Mouse (Mus musculus): ENCODE data around the gene Srxn1.
"Not testable (repeated sequence)": the region's sequence is repeated elsewhere in the genome, so short reads cannot be mapped to it uniquely, and the experiment has no call there.

Gene Srxn1

DNA sequence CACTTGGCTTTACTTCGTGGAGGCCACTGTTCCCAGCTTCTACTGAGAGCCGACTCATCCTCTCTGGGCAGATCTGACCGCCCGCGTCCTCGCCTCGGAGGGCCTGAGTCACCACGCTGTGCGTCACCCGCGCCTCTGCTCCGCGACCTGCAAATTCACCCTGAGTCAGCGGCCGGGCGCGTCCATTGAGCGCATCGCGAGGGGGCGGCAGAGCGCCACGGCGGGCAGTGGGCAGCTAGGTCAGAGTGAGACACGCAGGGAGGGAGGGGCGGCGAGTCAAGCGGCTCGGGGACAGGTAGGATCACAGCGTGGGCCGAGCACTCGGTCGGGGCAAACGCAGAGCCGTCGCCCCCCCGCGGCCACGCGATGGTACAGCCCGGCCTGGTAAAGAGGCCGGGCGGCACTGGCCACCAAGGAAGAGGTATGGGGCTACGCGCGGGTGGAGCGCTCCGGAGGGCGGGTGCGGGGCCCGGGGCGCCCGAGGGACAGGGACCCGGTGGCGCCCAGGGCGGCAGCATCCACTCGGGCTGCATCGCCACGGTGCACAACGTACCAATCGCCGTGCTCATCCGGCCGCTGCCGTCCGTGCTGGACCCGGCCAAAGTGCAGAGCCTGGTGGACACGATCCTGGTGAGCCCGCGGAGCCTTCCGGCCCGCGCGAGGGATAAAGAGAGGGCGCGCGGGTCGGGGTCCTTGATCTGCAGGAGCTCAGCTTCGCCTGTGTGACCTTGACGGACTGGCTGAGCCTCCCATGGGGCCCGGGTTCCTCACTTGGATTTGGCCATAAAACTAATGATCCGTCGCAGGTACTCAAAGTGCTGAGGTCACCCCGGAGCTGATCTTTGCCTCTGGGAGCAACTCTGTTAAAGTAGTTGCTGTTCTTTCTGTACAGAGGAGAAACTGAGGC is at the start of gene Srxn1:
Gene Srxn1, plus strand, starts transcription at position 199 of the 907 bp plus-strand sequence.
- DNase-seq (ENCODE audit: low spot score), result peak; percentile 83

- no peak for DNase-seq (ENCODE audit: low spot score)
These were observed 48.7 kb upstream of the Srxn1 start for GRCm38 (mm10) chr2:152056368-152057251.

GRCm38 (mm10) chr2:152057252-152057563 is 48.1 kb upstream of the Srxn1 start:
- DNase-seq (ENCODE audit: low spot score), result no peak

GRCm38 (mm10) chr2:152062817-152063216 is 42.5 kb upstream of the Srxn1 start:
- not testable (repeated sequence) for DNase-seq (ENCODE audit: low spot score)

DNA sequence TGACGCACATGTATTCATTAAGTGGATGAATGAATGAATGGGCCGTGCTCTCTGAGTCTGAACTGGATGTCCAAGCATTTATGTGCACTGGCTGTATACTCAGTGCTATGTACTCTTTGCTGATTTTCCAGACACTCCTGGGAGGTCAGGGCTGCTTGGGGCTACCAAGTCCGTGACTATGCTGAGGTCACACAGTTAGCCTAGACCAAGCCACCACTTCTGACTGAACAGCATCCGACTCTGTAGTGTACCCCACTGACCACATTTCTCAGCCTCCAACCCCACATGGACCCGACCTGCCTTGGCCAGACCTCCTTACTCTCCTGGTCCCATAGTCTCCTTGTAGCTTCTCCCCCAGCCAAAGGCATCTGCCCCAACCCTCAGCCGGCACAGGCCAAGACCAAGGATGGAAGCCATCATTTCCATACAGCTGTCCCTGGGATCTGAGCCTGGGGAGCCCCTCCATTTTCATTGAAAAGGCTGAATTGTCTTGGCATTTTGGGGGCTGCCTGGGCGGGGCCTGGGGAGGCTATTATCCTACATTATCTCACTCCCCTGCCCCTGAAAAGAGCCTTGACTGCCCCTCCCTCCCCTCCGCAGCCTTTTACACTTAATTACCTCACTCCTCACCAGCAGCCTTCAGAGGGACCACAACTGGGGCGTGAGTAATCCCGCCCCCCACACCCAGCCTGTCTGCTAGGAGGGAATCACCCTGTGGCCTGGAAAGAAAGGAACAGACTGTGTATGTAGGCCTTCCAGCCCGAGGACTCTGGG is 36.5 kb upstream of the Srxn1 start:
- DNase-seq (ENCODE audit: low spot score), result no peak

DNA sequence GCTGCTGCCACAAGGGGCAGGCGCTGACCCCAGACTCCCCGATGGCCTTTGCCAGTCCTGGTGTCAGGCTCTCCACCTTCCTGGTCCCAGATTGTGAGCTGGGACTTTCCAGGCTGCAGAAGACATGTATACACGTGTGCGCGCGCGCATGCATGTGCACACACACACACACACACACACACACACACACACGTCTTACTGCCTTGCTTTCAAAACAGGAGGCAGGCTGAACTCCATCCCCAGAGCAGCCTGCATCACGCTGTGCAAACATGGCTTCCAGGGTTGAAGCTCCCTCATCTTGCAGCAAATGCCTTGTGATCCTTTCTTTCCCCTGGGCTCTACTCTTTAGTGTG is 35.9 kb upstream of the Srxn1 start:
- no peak for DNase-seq (ENCODE audit: low spot score)

DNA sequence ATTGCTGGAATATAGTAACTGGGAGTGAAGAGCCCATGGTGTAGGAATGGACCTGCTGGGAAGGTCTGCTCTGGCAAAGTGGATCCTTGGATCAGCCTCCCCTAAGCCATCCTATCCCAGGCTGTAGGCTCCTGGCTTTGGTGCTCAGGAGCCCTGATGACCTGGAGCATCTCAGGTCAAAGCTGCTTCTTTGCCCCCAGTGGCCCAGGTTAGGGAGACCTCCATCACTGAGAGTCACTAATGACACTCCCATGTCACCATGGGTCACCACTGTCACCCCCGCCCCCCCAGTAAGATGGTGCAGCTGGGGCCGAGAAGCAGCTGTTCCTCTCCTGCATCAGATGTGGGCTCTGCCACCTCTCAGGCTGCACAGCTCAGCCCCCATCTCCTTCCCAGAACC is 35.4 kb upstream of the Srxn1 start:
- no peak for DNase-seq (ENCODE audit: low spot score)

- DNase-seq (ENCODE audit: low spot score), result no peak
These were observed 30.8 kb upstream of the Srxn1 start for GRCm38 (mm10) chr2:152074521-152074920.

- DNase-seq (ENCODE audit: low spot score), result no peak
These were observed 29.9 kb upstream of the Srxn1 start for GRCm38 (mm10) chr2:152075294-152075889.

- no peak for DNase-seq (ENCODE audit: low spot score)
These were observed 28.0 kb upstream of the Srxn1 start for GRCm38 (mm10) chr2:152077337-152077736.

DNA sequence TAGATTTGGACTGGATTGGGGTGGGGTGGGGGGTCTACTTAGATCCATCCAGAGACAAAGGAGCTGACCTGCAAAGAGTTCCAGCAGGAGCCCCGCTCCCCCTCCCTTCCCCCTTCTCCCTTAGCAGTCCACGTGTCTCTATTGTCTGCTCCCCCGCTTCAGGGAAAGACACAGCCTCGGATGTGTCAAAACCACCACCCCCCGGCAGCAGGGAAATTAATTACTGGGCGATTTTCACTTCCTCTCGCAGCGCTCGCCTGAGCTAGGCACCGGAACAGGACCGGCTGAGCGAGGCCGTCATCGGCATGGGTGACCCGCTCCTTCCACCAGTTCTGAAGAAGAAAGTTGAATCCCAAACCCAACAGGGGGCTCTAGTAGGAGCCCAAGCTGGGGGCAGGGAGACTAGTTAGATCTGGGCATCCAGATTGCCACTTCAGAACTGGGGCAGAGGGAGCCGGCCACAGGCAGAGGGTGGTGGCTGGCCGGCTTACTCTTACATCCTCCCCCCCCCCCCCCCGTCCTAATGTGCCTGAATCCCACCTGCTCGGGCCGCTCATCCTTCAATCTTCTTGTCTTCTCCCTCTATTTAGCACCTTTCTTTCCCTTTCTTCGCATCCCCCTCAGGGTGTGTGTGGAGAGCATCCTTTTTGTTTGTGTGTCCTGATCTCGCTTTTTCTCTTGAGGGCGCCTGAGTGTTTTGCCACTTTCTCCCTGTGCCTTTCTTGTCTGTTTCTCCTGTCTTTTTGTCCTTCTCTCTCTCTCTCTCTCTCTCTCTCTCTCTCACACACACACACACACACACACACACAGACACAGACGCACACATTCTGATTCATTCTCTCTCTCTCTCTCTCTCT is 24.4 kb upstream of the Srxn1 start, which contains the start of gene Scrt2:
Gene Scrt2, plus strand, starts transcription at position 845 of the 857 bp plus-strand sequence.
- no peak for DNase-seq (ENCODE audit: low spot score)

DNA sequence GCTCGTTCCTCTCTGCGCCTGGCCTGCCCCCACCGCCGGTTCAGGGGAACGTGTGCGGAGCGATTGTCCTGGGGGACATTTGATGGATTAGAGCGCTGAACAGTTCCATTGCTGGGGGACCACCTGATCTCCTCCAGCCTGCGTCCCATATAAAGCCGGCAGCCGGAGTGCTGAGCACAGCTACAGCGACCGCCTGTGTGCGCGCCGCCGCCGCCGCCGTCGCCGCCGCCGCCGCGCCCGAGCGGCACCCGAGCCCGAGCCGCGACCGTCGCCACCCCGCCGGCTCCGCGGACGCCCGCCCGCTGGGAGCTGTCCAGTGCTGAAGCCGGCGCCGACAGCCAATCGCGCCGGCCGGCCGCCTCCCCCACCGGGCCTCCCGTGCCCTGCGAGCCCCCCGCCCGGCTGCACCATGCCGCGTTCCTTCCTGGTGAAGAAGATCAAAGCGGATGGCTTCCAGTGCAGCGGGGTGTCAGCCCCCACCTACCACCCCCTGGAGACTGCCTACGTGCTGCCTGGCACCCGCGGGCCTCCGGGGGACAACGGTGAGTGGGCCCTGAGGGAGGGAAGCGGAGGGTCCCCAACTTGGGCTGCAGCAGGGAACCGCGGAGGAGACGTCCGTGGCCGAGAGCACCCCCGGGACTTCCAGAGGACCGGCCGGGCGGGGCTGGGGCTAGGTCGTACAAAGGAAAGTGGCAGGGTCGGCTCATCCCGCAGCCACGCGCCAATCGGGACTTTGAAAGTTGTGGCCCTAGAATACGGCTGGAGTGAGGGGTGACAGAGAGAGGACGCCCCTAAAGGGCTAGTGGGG is 23.5 kb upstream of the Srxn1 start:
- peak; percentile 80 for DNase-seq (ENCODE audit: low spot score)

GRCm38 (mm10) chr2:152082456-152083285 is 22.6 kb upstream of the Srxn1 start:
- no peak for DNase-seq (ENCODE audit: low spot score)

GRCm38 (mm10) chr2:152083411-152083810 is 21.9 kb upstream of the Srxn1 start:
- DNase-seq (ENCODE audit: low spot score), result no peak

- DNase-seq (ENCODE audit: low spot score), result no peak
These were observed 21.0 kb upstream of the Srxn1 start for GRCm38 (mm10) chr2:152084298-152084697.

DNA sequence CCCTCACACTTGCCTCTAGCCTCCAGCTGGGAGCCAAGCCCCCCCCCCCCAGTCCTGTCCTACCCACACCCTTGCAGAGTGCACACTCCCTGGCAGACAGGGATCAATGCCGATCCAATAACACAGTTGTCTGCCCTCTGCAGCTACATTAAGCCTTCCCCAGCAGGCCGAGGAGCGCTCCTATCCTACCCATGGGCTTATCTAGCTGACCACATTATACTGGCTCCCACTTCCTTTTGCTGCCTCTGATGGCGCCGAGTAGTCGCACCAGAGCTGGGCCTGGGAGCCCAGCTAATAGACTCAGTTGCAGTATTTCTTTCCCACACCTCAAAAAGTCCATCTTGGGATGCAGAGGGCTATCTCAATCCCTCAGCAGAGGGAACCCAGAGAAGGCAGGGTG is 19.9 kb upstream of the Srxn1 start:
- DNase-seq (ENCODE audit: low spot score), result no peak

DNA sequence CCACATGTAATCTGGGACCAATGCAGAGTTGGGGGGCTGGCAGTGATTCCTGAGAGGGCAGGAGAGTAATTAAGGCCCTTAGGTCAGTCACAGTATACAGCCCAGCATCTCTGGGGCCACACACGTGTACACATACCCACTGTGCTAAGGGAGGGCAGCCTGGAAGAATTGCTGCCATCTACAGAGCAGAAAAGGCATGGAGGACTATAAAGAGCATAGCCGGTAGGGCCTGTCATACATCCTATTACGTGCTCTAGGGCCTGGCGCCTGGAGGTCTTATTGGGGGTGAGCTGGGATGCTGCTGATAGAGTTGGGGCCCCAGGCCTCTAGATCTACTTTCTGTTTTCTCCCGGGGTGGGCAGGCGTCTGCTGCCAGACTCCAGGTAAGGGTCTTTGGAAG is 18.9 kb upstream of the Srxn1 start:
- DNase-seq (ENCODE audit: low spot score), result no peak

- no peak for DNase-seq (ENCODE audit: low spot score)
These were observed 18.2 kb upstream of the Srxn1 start for GRCm38 (mm10) chr2:152087111-152087510.

GRCm38 (mm10) chr2:152089078-152089477 is 16.2 kb upstream of the Srxn1 start:
- DNase-seq (ENCODE audit: low spot score), result no peak
